Mouse (Mus musculus) spleen, postnatal 14 days (tissue): ENCODE results near the gene Olfr45.
"Not testable (repeated sequence)": the region's sequence is repeated elsewhere in the genome, so short reads cannot be mapped to it uniquely, and the experiment has no call there.

Source experiments
- DNase-seq, 2 experiments: peaks; one replicate each; pipeline ENCODE4 v3.0.0; 2021 to 2022; ENCODE audit warnings: low spot score in 2 of 2

Gene Olfr45

DNA sequence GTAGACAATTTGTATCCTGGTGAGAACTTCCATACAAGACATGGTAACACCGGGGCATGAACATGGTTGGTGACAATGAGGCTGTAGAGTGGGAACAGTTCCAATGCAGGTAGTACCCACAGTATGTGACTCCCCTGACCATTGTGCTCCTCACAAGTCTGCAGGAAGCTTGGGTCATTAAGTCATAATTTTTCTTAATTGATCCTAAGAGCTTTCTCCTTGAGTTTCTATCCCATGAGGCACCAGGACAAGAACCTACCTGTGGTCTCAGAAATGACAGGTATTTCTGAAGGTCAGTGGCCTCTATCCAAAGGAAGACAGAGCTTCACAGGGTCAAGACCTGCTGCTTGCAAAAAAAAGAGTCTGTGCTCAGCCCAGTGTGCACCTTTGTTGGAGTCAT, at the start of gene Olfr45:
Gene Olfr45, plus strand, starts transcription at position 301 of the 400 bp plus-strand sequence.
- DNase-seq, result no peak

DNA sequence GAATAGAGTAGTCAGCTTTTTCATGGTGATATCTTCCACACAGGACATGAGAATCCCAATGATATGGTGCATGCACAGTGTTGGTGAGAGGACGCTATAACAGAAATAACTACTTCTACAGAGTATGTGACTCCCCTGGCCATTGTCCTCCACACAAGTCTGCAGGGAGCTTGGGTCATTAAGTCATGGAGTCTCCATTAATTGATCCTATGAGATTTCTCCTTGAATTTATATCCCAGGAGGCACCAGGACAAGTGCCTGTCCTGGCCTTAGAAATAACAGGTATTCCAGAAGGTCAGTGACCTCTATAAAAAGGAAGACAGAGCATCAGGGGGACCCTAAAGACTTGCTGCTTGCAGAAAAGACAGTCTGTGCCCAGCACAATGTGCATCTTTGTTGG, 35.6 kb upstream of the Olfr45 start, which contains the start of gene Olfr53:
Gene Olfr53, plus strand, starts transcription at position 301 of the 400 bp plus-strand sequence.
- DNase-seq, result no peak

DNA sequence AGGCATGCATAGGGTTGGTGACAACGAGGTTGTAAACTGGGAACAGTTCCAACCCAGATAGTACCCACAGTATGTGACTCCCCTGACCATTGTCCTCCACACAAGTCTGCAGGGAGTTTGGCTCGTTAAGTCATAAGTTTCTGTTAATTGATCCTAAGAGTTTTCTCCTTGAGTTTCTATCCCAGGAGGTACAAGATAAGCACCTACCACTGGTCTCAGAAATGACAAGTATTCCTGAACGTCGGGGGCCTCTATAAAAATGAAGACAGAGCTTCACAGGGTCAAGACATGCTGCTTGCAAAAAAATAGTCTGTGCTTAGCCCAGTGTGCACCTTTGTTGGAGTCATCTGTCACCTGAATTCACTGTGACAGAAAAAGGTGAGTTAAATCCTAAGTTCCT, 22.1 kb upstream of the Olfr45 start, which contains the start of gene Olfr539:
Gene Olfr539, plus strand, starts transcription at position 301 of the 400 bp plus-strand sequence.
- no peak for DNase-seq

GRCm38 (mm10) chr7:140670693-140671092, 11.1 kb upstream of the Olfr45 start:
- DNase-seq, result not testable (repeated sequence)

DNA sequence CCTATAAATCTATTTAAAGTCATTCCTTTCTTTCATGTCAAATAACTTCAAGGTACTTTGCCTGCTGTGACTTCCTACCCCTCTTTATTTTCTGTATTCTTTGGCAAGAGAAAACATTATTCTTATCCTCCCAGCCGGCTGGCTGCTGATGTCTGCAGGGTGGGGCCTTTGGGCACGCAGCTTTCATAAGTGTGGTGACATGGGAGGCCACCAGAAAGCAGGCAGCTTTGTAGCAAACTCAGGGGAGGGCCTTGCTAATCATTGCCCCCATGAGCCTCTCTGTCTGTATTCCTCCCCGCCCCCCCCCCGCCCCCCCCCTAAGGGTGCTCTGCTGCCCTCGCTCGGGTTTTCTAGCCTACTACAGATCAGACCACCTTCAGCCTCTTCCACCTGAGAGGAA, 5.9 kb upstream of the Olfr45 start:
- no peak for DNase-seq

DNA sequence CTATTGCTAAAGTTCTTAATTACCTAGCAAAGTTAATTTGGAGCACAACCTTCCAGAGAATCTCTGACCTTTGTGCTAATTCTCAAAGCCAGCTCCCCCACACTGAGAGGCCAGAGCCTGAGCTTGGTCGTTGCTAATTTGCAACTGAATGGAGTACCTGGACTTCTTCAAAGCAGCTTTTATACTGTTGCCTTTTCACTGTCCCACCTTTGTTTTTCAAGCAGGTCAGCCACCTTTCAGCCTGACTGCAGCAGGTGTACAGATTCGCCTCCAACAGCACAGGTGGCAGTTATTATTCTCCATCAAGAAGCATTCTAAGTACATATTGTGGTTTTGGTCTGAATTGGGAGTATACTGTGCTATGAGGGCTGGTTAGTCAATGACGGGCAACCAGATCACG, 2.2 kb upstream of the Olfr45 start:
- DNase-seq, result not testable (repeated sequence)

DNA sequence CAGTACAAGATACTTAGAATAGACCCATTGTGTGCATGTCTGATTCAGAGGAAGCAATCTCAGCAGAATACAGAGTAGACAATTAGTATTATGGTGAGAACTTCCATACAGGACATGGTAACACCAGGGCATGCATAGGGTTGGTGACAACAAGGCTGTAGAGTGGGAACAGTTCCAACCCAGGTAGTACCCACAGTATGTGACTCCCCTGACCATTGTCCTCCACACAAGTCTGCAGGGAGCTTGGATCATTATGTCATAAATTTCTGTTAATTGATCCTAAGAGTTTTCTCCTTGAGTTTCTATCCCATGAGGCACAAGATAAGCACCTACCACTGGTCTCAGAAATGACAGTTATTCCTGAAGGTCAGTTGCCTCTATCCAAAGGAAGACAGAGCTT, 15.2 kb downstream of the Olfr45 start, which contains the start of gene Olfr541:
Gene Olfr541, plus strand, starts transcription at position 301 of the 400 bp plus-strand sequence.
- DNase-seq, result no peak

DNA sequence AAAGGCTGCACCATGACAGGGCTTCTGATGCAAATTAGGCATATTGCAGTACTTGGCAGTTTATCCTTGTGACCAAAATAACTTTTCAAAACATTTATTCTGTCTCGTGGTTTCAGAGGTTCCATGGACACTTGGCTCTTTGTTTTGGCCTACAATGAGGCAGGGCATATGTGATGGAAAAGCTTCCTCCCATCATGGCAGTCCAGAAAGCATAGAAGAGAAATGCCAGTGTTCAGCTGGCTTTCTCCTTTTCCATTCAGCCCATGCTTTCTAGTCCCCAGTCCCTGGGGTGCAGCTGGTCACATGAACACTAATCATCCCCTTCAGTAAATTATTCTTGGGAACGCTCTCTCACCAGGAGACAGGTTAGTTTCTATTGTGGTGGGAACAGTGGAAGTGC, 24.6 kb downstream of the Olfr45 start:
- DNase-seq, result no peak

GRCm38 (mm10) chr7:140707536-140708284, 26.0 kb downstream of the Olfr45 start:
- DNase-seq, result no peak

DNA sequence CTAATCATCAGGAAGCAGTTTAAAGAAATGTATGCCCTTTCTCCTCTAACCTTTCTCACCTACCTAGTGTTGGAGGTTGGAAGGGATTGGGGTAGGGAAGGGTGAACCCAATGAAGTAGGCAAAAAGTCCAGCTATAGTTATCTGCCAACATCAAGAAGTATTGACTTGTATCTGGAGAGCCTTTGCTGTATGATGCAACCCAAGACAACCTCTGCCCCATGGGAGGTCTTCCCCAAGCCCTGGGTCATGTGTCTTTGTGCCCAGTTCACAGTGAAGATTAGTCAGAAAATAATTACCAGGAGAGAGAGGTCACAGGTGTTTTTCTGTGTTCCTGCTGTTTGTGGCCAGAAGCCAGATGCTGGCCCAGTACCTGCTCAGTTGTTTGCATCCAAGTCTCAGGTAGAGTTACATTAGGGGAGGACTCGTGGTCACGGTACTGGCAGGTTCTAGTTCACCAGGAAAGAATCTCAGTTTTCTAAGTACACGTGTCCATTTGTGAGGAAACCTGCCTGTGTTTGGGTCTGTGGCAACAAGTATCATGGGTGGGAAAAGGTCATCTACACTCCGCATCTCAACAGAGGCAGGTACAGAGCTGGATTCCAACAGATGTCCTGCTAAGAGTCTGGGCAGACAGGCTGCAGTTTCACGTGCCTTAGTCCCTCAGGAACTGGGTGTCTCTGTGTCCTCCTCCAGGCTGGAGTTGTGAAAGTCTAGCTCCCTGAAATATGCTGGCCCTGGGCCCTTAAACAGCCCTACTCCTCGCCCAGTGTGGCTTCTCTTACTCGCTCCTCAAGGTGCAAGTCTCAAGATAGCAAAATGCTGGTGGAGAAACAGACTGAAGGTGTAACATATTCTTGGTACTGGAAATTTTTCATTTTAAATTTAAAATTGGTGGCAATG, 35.7 kb downstream of the Olfr45 start:
- no peak for DNase-seq

GRCm38 (mm10) chr7:140721095-140721494, 39.3 kb downstream of the Olfr45 start:
- no peak for DNase-seq

DNA sequence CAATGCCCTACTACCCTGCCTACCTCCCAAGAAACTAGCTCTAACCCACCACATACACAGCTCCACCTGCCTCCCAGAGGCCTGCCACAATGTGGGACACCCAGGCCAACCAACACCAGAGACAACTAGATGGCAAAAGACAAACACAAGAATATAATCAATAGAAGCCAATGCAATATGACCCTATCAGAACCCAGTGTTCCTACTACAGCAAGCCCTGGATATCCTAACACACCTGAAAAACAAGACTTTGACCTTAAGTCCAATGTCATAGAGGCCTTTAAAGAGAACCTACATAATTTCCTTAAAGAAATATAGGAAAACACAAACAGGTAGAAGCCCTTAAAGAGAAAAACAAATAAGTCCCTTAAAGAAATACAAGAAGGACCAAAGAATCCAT, 43.8 kb downstream of the Olfr45 start:
- no peak for DNase-seq

DNA sequence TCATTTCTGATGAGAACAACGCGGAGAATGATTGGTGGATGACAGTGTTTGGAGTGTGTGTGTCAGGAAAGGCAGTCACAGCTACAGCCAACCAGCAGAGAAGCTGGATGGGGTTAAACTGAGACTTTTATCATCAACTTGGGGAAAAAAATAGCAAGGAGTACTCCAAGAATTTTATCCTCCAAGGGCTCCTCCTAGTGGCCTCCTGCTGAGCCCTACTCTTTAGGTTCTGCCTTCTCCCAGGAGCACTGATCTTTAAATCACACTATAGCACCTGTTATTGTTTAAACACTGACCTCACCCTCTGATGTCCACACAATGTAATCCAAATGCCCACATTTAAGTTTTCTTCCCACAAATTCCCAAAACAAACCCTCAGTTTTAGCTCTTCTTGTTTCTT, 51.4 kb downstream of the Olfr45 start:
- DNase-seq, result no peak
